Mouse (Mus musculus) left cerebral cortex, postnatal 10 days (tissue): ENCODE measurements around the gene Macrod1. TPM values are rescaled to one million over a fixed set of nuclear protein-coding genes. Genes with fewer than 3 reads are reported as not detected.
A peak's percentile ranks its signal among the peaks of the same experiment; 100 is the strongest.

Experiments
- DNase-seq, 2 experiments: peaks; one replicate each; pipeline ENCODE4 v3.0.0; 2021 to 2022; ENCODE audit warnings: low spot score in 2 of 2, mixed read lengths in 1 of 2; ENCODE audit errors: extremely low spot score in 1 of 2
- intact Hi-C: fragments of 180-260 bp; cut with DNase I; formaldehyde crosslinking; loops from one replicate; pipeline ENCODE4 v1.15.1; 2025
- total RNA-seq, 2 experiments: library from RNA; stranded (reverse); gene quantifications; 2 replicates each; pipeline ENCODE4 v1.2.3; 2021

Macrod1 gene
- total RNA-seq, 2 experiments from 2014 or later: 8.0 to 8.9 TPM

- intact Hi-C loops: no loop called here
- DNase-seq: no peak
Measured at GRCm38 (mm10) chr19:7236742-7237141, 180.1 kb downstream of the Macrod1 start.

GRCm38 (mm10) chr19:7239574-7239973 lies 183.0 kb downstream of the Macrod1 start:
- no peak for DNase-seq
- intact Hi-C loops: no loop called here

- DNase-seq: no peak
- intact Hi-C loops: loop anchor here (5.0 kb wide), 1 partner anchor 177 kb away; the partner anchor contains the start of gene 2700081O15Rik
Measured at GRCm38 (mm10) chr19:7240291-7240690, 183.7 kb downstream of the Macrod1 start.

GRCm38 (mm10) chr19:7240782-7241690 lies 184.4 kb downstream of the Macrod1 start, which contains the start of gene Naa40:
Gene Naa40, minus strand, starts transcription at chr19:7241183.
- intact Hi-C loops: loop anchor here (5.0 kb wide), 1 partner anchor 176 kb away; the partner anchor contains the start of gene 2700081O15Rik

GRCm38 (mm10) chr19:7246021-7246420 lies 189.4 kb downstream of the Macrod1 start:
- intact Hi-C loops: no loop called here

More at GRCm38 (mm10) chr19:7240782-7241690, 184.4 kb downstream of the Macrod1 start, which contains the start of gene Naa40:
- DNase-seq: peak; percentile 91 to 97

More at GRCm38 (mm10) chr19:7246021-7246420, 189.4 kb downstream of the Macrod1 start:
- no peak for DNase-seq

Other genes starting within 250 kb of the Macrod1 start
- 10 to 100 TPM; 25.7 to 31.1 TPM for gene Rps6ka4, start 216.2 kb upstream of the Macrod1 start, total RNA-seq
- 1 to 10 TPM; 1.3 TPM for gene Ccdc88b, start 198.6 kb upstream of the Macrod1 start, total RNA-seq
- 10 to 100 TPM; 42.5 to 49.6 TPM for gene Trmt112, start 147.1 kb upstream of the Macrod1 start, total RNA-seq
- gene Prdx5, start 146.7 kb upstream of the Macrod1 start, total RNA-seq: 100 to 1,000 TPM; 280 to 318 TPM
- 10 to 100 TPM; 41.4 to 43.5 TPM for gene Esrra, start 135.0 kb upstream of the Macrod1 start, total RNA-seq
- 10 to 100 TPM; 14.0 to 20.6 TPM for gene Catsperz, start 131.4 kb upstream of the Macrod1 start, total RNA-seq
- 10 to 100 TPM; 36.6 to 38.1 TPM for gene Kcnk4, start 122.3 kb upstream of the Macrod1 start, total RNA-seq
- 10 to 100 TPM; 40.4 to 42.8 TPM for gene Bad, start 114.9 kb upstream of the Macrod1 start, total RNA-seq
- gene Gpr137, start 114.3 kb upstream of the Macrod1 start, total RNA-seq: 10 to 100 TPM; 78.7 to 79.5 TPM
- 10 to 100 TPM; 97.2 to 98.4 TPM for gene Ppp1r14b, start 81.8 kb upstream of the Macrod1 start, total RNA-seq
- 10 to 100 TPM; 11.2 to 11.6 TPM for gene Plcb3, start 80.3 kb upstream of the Macrod1 start, total RNA-seq
- gene Fkbp2, start 76.3 kb upstream of the Macrod1 start, total RNA-seq: 10 to 100 TPM; 65.3 to 65.5 TPM
- 10 to 100 TPM; 72.6 to 72.8 TPM for gene Vegfb, start 69.2 kb upstream of the Macrod1 start, total RNA-seq
- 10 to 100 TPM; 15.8 to 19.4 TPM for gene Dnajc4, start 64.2 kb upstream of the Macrod1 start, total RNA-seq
- gene Nudt22, start 60.7 kb upstream of the Macrod1 start, total RNA-seq: 1 to 10 TPM; 9.2 to 9.5 TPM
- 10 to 100 TPM; 20.2 to 20.8 TPM for gene Trpt1, start 60.7 kb upstream of the Macrod1 start, total RNA-seq
- 1 to 10 TPM; 3.7 to 5.5 TPM for gene Fermt3, start 37.3 kb upstream of the Macrod1 start, total RNA-seq
- 100 to 1,000 TPM; 136 TPM for gene Stip1, start 16.8 kb upstream of the Macrod1 start, total RNA-seq
- 10 to 100 TPM; 23.0 to 26.0 TPM for gene Flrt1, start 48.9 kb downstream of the Macrod1 start, total RNA-seq
- gene Otub1, start 149.5 kb downstream of the Macrod1 start, total RNA-seq: 100 to 1,000 TPM; 222 to 235 TPM
- gene Cox8a, start 160.8 kb downstream of the Macrod1 start, total RNA-seq: 100 to 1,000 TPM; 855 to 924 TPM
- gene Naa40, start 184.4 kb downstream of the Macrod1 start, total RNA-seq: 10 to 100 TPM; 40.6 to 41.5 TPM
- 10 to 100 TPM; 16.0 to 18.7 TPM for gene Rcor2, start 210.5 kb downstream of the Macrod1 start, total RNA-seq